Mouse (Mus musculus): ENCODE data around the gene Tbx19. TPM values are rescaled to one million over a fixed set of nuclear protein-coding genes. Genes with fewer than 3 reads are reported as not detected.
A peak's percentile ranks its signal among the peaks of the same experiment; 100 is the strongest.

The Tbx19 gene
- total RNA-seq, 2 experiments from 2014 or later: not detected

DNA sequence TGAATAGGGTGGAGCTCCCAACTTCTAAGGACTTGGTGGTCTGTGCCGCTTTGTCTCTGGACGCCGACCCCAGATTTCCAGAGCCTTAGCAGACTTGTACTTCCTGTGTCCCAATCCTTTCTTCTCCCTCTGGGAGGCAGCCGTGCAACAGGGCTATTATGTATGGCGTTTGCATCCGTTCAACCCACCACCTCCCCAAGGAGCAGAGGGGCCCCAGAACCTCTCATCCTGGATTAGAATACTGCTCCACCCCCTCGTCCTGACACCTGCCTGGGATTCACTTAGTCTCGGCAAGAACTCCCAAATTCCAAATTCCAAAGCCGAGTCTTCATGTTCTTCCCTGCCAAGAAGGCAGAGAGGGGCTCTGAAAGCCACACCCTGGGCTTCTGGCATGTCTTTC is 40.8 kb downstream of the Tbx19 start:
- intact Hi-C loops (cut with DNase I): loop anchor here (1.0 to 10.0 kb wide), 7 partner anchors 72 to 803 kb away; partner anchors contain the start of gene Atp1b1
- DNase-seq: peak; percentile 27 to 29

DNA sequence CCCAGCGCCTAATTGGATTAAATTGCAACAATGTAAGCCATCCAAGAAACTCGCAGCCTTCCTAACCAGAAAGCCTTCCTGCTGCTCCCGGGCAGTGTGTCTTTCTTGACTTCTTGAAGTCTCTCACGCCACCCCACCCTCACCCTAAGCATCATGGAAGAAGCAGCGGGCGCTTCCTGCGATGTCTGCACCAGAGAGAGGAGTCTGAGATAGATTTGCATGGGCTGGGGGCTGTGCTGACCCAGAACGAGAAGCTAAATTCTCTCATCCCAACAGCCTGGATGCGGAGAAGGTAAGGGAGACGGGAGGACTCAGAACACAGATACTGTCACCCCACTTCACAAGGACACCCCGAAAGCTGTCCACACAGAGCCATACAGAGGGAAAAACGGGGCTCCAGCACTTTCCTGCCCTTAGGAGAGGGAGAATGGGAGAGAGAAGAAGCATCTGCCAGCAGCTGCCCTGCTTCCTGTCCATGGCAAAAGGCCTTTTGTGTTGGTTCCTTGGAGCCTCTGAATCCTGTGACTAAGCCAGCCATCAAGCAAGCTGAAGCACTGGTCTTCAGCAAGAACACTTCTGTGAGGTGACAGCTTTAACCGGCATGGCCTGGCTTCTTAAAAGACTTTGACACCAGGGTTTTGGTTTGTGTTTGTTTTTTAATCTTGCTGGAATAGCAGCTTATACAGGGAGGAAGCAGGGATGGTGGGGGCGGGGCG is 41.4 kb downstream of the Tbx19 start:
- DNase-seq: no peak
- intact Hi-C loops (cut with DNase I): loop anchor here (2.0 to 5.0 kb wide), 3 partner anchors 72 to 352 kb away; no protein-coding TSS in a partner anchor

DNA sequence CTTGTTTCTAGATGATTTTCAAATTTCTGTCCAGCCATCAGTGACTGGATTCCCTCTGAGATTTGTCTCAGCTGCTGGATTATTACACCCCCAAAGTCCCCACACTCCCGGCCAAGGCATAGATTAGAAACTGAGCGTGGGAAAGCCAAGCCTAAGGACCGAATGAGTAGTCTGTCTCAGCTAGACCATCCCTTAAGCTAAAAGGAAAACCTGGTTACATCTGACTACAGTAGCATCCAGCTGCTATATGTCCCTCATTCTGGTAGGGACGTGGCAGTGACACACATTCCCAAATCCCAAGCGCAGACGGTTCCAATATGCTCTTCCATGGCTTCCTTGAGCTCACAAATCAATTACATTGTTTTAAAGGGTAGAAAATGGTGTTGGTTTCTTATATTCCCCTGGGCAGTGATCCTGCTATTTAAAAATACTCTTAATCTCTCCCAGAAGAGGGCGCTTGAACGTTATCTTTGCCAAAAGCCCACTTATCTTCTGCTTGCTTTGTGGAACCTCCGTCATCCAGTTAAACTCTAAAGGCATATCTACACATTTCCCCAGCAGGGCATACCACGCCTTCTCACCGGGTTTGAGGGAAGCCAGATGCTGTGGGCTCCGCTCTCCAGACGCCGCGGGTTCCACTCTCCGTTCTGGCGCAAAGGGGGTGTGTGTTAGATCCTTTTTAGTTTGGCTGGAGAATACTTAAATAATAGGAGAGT is 46.0 kb downstream of the Tbx19 start:
- DNase-seq: peak; percentile 20 to 30
- intact Hi-C loops (cut with DNase I): loop anchor here (5.0 kb wide), 3 partner anchors 67 to 347 kb away; no protein-coding TSS in a partner anchor

DNA sequence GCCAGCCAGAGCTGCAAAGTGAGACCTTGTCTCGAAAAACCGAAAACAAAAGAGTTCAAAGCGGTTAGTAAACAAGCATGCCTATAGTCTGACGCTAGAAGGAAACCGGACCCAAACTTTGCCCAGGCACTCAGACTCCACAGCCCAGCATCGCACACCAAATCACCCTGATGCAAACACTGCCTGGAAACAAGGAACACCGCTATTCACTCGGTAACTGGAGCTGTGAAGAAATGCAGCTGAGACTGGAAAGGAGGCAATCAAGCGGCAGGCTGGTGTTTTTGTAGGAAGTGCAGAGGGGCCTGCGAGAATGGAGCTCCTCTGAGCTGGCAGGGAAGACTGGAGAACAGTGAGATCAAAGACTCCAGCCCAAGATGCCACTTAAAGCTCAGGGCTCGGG is 46.9 kb downstream of the Tbx19 start:
- intact Hi-C loops (cut with DNase I): loop anchor here (5.0 kb wide), 1 partner anchor 126 kb away; no protein-coding TSS in a partner anchor
- DNase-seq: no peak

GRCm38 (mm10) chr1:165110659-165111058 is 49.9 kb downstream of the Tbx19 start:
- intact Hi-C loops (cut with DNase I): loop anchor here (5.0 kb wide), 1 partner anchor 123 kb away; no protein-coding TSS in a partner anchor
- DNase-seq: no peak

DNA sequence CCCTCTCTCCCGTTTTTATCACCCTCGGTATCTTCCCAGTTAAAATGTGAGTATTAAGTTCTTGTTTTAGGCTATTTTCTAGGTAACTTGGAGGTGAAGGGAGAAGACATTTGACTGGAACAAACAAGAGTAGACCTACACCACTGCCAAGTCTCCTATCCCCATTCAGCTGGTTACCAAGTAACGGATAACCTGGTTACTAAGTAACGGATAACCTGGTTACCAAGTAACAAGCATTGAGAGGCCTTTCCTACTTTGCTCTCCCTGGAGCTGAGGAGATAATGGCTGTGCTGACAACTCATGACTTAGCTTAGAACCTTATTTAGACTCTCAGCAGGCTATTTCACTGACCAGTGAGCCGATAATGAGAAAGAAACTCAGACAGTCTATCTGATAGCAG is 51.4 kb downstream of the Tbx19 start:
- DNase-seq: no peak
- intact Hi-C loops (cut with DNase I): no loop called here

GRCm38 (mm10) chr1:165108477-165108876 is 52.1 kb downstream of the Tbx19 start:
- intact Hi-C loops (cut with DNase I): no loop called here
- no peak for DNase-seq

DNA sequence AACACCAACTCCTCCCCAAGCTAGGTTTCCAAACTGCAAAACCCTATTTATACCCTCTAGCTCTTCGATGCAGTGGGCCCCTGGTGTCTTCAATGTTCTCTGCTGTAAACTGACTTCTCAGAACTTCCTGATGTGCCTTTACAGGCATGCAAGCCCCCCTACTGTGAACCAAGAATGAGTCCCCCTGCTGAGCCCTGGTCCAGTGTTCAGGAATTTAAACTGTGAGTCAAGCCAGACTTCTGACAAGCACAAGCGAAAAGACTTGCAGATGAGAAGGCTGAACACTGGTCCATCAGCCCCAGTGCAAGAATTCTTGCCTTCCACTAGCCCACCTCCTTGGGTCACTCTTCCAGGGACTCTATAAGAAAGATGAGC is 54.6 kb downstream of the Tbx19 start:
- no peak for DNase-seq
- intact Hi-C loops (cut with DNase I): no loop called here

DNA sequence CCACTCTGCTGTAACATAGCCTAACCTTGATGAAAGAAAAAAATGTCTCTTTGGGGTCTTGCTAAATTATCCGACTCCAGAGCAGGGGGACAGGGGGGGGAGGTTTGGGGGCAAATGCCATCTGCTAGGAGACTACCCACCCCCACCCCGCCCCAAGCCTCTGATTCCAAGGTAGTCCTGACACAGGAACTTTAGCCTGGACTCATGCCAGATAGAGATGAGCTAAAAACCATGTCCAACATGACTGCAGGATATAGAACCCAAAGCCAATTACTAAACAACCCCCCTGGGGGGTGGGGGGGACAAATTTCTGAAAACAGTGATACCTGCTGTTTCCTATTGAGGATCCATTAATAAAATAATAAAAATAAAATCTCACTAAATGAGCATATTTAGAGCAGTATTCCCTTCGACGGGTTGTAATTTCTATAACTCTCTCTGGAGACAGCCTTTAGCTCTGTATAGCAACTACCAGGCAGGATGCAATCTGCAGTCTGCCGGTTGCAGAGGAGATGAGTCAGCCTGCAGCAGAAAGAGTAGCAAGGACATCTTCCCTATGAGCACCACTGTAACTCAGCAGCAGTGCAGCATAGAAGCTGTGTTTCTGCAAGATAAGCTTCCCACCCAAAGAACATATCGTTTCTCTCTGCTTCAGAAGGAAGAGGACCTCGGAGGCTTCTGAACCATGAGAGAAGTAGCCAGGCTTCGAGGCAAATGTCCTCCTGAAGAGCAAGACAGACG is 55.1 kb downstream of the Tbx19 start:
- intact Hi-C loops (cut with DNase I): no loop called here
- no peak for DNase-seq

GRCm38 (mm10) chr1:165104707-165105259 is 55.8 kb downstream of the Tbx19 start:
- no peak for DNase-seq
- intact Hi-C loops (cut with DNase I): no loop called here

DNA sequence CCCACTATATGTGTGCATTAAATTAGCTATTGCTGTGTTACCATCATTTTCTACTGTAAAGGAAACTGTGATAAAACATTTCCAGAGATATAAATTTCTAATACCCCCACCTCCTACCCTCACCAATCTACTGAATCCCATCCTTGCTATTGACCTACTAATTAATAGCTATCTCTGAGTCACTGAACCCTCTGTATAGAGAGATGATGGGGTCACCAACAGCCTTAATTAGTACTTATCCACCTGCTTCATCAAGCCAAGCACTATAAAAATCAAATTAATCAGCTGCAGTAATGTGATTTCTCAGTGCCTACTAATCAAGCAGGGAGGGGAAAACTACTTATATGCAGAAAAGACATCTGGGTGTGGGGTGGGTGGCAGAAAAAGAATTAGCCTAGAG is 61.0 kb downstream of the Tbx19 start:
- intact Hi-C loops (cut with DNase I): no loop called here
- DNase-seq: no peak

DNA sequence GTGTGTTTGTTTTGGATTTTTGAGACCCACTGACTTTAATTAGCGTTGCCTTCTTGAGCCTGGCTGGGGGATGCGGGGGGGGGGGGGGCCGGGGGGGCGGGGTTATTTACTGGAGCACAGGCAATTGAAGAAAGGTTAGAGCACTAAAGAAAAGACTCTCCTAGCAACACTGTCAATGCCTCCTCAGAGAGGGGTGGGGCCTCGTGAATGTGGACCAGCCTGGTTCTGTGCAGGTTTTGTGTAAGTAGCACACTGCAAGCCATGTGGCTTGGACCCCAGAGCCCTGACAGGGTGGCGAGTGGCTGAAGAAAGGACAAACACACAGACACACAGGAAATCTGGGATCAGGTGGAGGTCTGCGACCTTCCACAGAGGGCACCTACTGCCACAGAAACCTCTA is 65.7 kb downstream of the Tbx19 start:
- intact Hi-C loops (cut with DNase I): no loop called here
- DNase-seq: no peak

DNA sequence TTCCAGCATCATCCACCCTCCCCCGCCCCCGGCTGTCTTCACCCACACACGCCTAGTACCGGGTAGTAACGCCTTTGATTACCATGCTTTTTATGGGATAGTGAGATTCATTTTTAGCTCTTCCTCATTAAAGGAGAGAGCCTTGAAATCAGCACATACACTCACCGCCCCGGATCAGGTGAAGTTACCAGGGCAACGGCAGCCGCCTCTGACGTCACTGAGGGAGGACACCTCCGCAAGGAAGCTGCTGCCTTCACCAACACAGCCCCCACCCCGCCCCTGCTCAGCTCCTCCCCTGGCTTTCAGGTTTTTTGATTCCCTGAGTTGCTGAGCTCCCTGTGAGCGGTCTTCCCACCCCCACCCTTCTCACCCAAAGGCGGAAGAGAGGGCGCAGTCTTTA is 68.9 kb downstream of the Tbx19 start:
- intact Hi-C loops (cut with DNase I): no loop called here
- no peak for DNase-seq

DNA sequence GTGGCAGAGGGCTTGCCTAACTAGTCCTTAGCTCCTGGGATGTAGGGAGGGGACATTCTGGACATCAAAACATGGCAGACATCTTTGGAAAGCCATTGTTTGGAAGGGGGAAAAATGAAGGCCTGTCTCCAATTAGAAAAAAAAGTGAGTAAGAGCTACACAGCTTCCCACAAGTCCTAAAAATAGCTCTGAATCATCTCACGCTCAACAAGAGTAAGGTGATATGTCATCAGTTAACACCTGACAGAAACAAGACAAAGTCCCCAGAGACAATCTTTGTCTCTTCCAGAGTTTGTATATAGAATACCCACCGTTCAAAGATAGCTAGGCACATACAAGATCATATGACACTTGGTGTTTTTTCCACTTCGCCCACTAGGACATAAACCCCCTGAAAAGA is 71.0 kb downstream of the Tbx19 start:
- DNase-seq: no peak

More for the DNA sequence above, 71.0 kb downstream of the Tbx19 start:
- intact Hi-C loops (cut with DNase I): no loop called here

Other genes with a start within 250 kb of the Tbx19 start
- not detected for gene Xcl1, start 225.2 kb downstream of the Tbx19 start, total RNA-seq (2021)
- gene Sft2d2, start 33.7 kb upstream of the Tbx19 start, total RNA-seq (2021): 10 to 100 TPM; 14.8 to 17.2 TPM
- 10 to 100 TPM; 34.0 to 38.0 TPM for gene Tiprl, start 76.2 kb upstream of the Tbx19 start, total RNA-seq (2021)
- 1 to 10 TPM; 1.3 to 1.8 TPM for gene Gpr161, start 135.0 kb upstream of the Tbx19 start, total RNA-seq (2021)